Mouse (Mus musculus) midbrain, embryonic 16.5 days (tissue): ENCODE measurements around the gene Cit. TPM values are rescaled to one million over a fixed set of nuclear protein-coding genes. Genes with fewer than 3 reads are reported as not detected.
"Not testable (repeated sequence)": the region's sequence is repeated elsewhere in the genome, so short reads cannot be mapped to it uniquely, and the experiment has no call there.

Source experiments
- ATAC-seq: fragments of 200-750 bp; cut with Nextera tagmentation; 2 replicates; pipeline ENCODE4 v1.8.0; 2017; ENCODE audit warnings: moderate TSS enrichment
- H3K27ac ChIP-seq: fragments of 300-500 bp; sonication (generic); 2 replicates; pipeline ENCODE4 v1.5.1; 2014; ENCODE audit warnings: mild to moderate bottlenecking, low read length, mixed read lengths
- H3K27me3 ChIP-seq: fragments of 300-500 bp; sonication (generic); 2 replicates; pipeline ENCODE4 v1.6.1; 2014; ENCODE audit warnings: low read depth, low read length, mixed read lengths; ENCODE audit not compliant: control insufficient read depth, insufficient read depth
- H3K36me3 ChIP-seq: fragments of 300-500 bp; sonication (generic); 2 replicates; pipeline ENCODE4 v1.6.1; 2014; ENCODE audit warnings: mild to moderate bottlenecking, low read length, moderate library complexity, mixed read lengths; ENCODE audit not compliant: control insufficient read depth, insufficient read depth
- H3K4me1 ChIP-seq: fragments of 300-500 bp; sonication (generic); 2 replicates; pipeline ENCODE4 v1.6.1; 2014; ENCODE audit warnings: mild to moderate bottlenecking, low read length, mixed read lengths; ENCODE audit not compliant: control insufficient read depth, insufficient read depth
- H3K4me2 ChIP-seq: fragments of 300-500 bp; sonication (generic); 2 replicates; pipeline ENCODE4 v1.6.1; 2014; ENCODE audit warnings: mild to moderate bottlenecking, low read length, mixed read lengths
- H3K4me3 ChIP-seq: fragments of 300-500 bp; sonication (generic); 2 replicates; pipeline ENCODE4 v1.5.1; 2014; ENCODE audit warnings: low read depth, mild to moderate bottlenecking, low read length, moderate library complexity, mixed read lengths
- H3K9ac ChIP-seq: fragments of 300-500 bp; sonication (generic); 2 replicates; pipeline ENCODE4 v1.6.1; 2014; ENCODE audit warnings: low read depth, low read length, mixed read lengths
- H3K9me3 ChIP-seq: fragments of 300-500 bp; sonication (generic); replicated peaks from 2 replicates; pipeline ENCODE4 v1.6.1; 2014; ENCODE audit warnings: mild to moderate bottlenecking, low read length, mixed read lengths; ENCODE audit not compliant: control insufficient read depth, poor library complexity, severe bottlenecking
- WGBS: fragments of 180-500 bp; shearing (Covaris S2); extraction: QIAGEN DNeasy Blood & Tissue Kit; methylation state at CpG from one replicate; pipeline ENCODE4 v1.1.7; 2014; 5-methylcytosine and 5-hydroxymethylcytosine counted together
- polyA plus RNA-seq: library from polyadenylated mRNA; unstranded; fragments of >200 nt; fragmentation: Nextera tagmentation; extraction: Ambion mirVana; gene quantifications from 2 replicates; pipeline ENCODE4 v1.2.1, GENCODE M21; 2015

Gene Cit
- polyA plus RNA-seq: 28.3 and 30.7 TPM in 2 replicates

DNA sequence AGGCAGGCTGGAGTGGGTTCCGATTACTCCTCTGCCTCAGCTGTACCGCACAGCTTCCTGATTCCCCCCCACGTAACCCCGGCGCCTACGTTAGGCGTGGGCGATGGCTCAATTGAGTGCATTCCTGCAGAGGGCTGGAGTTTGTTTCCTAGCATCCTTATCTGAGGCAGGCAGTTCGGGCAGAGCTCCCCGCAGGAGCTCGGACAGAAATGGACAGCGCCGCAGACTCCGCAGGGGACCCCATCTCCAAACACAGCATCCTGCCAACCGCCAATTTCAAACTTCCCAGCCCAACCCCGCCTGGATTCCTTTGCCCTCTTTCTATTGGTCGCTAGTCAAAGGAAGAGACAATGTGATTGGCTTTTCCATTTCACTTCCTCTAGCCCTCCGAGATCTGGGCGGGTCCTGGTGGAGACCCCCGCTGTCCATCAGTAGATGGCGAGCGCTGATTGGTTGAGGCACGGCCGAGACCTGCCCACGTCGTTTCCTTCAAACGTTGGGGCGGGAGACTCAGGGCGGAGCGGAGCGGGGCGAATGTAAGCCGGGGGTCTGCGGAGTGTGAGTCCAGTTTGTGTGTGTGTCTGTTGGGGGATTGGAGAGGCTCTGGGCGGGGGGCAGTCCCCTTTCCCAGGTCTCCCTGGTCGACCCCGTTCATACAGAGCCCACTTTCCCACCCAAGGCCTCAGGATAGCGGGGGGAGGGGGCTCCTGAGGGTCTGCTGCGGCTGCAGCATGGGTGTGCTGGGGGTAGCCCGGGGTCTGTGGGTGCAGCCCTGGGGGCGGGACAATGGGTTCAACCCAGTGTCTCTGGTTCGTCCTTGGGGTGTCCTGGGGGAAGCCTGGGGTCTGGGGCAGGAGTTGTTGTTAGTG, at the start of gene Cit:
Gene Cit (plus strand): TSS at position 513 of the 869 bp plus-strand sequence.
- H3K9ac ChIP-seq: peak within 1 kb of the TSS; percentile 55
- H3K27ac ChIP-seq: no peak within 1 kb of the TSS
- peak; percentile 99 for ATAC-seq
- H3K27me3 ChIP-seq: no peaks in the 10 kb centered on the region
- peak within 1 kb of the TSS; percentile 82 for H3K4me2 ChIP-seq
- H3K9me3 ChIP-seq: no peaks in the 10 kb centered on the region
- no peaks in the 10 kb centered on the region for H3K36me3 ChIP-seq
- H3K4me1 ChIP-seq: peaks cover 8% of the 10 kb centered on the region
- peak within 1 kb of the TSS; percentile 45 for H3K4me3 ChIP-seq
- WGBS: under 1% methylated on average over 42 of the region's 42 CpGs

DNA sequence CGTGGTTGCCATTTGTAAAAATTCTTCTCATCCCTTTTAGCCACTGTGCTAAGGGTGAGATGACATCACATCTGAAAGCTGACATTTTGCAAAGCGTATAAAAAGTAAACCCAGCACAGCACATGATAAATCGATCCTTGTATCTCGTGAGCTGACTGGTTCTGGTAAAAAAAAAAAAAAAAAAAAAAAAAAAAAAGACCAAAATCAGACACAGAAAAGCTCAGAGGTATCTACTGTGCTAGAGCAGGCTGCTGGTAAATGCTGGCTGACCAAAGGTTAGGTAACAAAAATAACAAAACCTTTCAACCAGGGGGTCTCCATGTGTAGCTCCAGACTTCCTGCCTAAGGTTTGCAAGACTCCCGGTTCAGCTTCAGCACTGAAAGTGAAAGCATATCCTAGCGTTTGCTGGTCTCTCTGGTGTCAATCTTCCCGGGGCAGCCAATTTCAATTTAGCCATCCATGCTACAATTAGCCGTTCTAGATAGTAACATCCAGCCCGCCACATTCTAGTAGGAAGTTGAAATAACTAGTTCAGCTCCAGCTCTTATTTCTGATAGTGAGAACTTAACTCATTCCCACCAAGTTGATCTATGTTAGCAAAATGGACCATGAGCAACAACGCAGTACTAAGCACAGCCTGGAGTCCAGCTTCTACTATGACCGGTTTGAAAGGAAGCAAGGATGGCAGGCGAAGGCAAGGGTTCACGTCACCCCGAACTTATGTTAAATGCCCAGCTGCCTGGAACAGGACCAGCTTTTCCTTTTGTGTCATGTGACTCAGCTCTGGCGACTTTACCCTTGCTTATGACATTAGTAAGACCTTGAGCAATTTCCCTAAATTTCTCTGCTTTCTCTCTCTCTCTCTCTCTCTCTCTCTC, 45.8 kb upstream of the Cit start:
- ATAC-seq: no peak
- no peak overlapping the region for H3K4me2 ChIP-seq

DNA sequence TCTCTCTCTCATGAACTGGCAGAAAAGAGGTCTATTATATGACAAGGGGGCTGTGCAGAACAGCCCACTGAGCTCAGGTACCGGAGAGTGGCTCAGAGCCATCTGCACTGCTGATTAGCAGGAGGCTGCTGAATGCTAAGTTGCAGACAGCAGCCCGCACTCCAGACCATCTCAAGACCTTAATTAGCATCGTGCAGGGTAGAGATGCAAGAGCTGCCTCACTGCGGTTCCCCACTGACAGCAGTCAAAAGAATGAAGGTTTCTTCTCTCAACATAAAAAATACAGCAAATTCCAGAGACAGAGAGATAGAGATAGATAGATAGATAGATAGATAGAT, 45.2 kb upstream of the Cit start:
- no peaks in the 10 kb centered on the region for H3K27me3 ChIP-seq
- H3K4me3 ChIP-seq: no peak overlapping the region
- no peaks in the 10 kb centered on the region for H3K36me3 ChIP-seq
- no peak overlapping the region for H3K27ac ChIP-seq
- ATAC-seq: 0 out of 2 replicates have a peak, but pooled peaks have one; percentile 54
- H3K4me1 ChIP-seq: 0 out of 2 replicates have a peak, but pooled peaks cover 2% of the 10 kb centered on the region
- H3K4me2 ChIP-seq: 0 out of 2 replicates have a peak overlapping the region, but pooled peaks have one; percentile 15
- no peaks in the 10 kb centered on the region for H3K9me3 ChIP-seq
- no peak overlapping the region for H3K9ac ChIP-seq
- WGBS: 25% methylated on average over 4 of the region's 4 CpGs

More for the DNA sequence above, 45.8 kb upstream of the Cit start:
- 67% methylated on average over 15 of the region's 15 CpGs for WGBS
- Histone ChIP-seq H3K27ac (no peak overlapping the region), H3K9ac (no peak overlapping the region), H3K9me3 (no peaks in the 10 kb centered on the region), H3K4me3 (no peak overlapping the region), H3K27me3 (no peaks in the 10 kb centered on the region), H3K4me1 (0 out of 2 replicates have a peak, but pooled peaks cover 2% of the 10 kb centered on the region), H3K36me3 (no peaks in the 10 kb centered on the region)

DNA sequence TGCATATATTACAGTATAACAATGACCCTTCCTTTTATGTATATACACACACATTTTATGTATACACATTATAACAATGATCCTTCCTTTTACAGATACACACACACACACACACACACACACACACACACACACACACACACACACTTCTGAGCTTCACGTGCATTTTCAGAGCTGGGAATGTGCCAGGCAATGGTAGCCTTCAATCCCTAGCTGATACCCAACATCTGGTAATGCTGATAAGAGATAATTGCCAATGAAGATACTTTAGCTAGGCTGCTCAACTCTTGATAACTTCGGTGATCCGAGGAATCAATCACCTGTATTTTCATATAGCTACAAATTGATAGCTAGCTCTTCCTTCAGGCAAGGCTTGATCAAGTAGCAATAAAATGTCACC, 32.8 kb upstream of the Cit start:
- ATAC-seq: no peak
- H3K4me2 ChIP-seq: no peak overlapping the region
- H3K27me3 ChIP-seq: no peaks in the 10 kb centered on the region
- 89% methylated on average over 3 of the region's 3 CpGs for WGBS
- no peaks in the 10 kb centered on the region for H3K9me3 ChIP-seq
- no peak overlapping the region for H3K4me3 ChIP-seq
- H3K9ac ChIP-seq: no peak overlapping the region
- no peaks in the 10 kb centered on the region for H3K36me3 ChIP-seq
- H3K4me1 ChIP-seq: no peaks in the 10 kb centered on the region
- H3K27ac ChIP-seq: no peak overlapping the region

DNA sequence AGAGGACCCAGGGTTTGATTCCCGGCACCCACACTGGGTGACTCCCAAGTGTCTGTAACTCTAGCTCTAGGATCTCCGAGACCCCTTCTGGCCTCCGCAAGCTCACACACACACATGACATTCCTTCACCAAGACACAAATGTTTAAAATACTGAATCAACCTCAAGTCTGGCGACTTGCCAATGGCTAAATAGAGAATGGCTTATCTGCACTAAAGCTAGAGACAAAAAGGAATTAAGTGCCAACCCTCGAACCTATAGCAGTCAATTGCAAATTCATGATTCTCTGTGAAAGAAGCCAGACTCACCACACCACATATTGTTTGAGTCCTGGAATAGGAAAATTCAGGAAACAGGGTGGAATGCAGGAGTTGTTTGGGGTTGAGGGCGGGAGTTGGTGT, 28.1 kb upstream of the Cit start:
- H3K9me3 ChIP-seq: no peaks in the 10 kb centered on the region
- ATAC-seq: no peak

DNA sequence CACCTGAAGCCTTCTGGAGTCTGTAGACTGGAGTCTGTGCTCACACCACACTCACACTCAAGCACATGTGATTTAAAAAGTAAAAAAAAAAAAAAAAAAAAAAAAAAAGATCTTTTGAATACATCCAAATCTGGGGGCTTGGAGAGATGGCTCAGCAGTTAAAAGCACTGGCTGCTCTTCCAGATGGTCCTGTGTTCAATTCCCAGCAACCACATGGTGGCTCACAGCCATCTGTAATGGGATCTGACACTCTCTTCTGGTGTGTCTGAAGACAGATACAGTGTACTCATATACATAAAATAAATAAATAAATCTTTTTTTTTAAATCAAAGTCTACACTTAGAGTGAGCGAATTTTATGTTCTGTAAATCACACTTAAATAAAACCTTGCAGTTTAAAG, 27.4 kb upstream of the Cit start:
- H3K4me2 ChIP-seq, H3K9ac ChIP-seq, H3K36me3 ChIP-seq, ATAC-seq, H3K4me1 ChIP-seq, H3K9me3 ChIP-seq, H3K27me3 ChIP-seq, H3K4me3 ChIP-seq, H3K27ac ChIP-seq: not testable (repeated sequence)
- WGBS: 92% methylated on average over 1 of the region's 1 CpGs

More for the DNA sequence above, 28.1 kb upstream of the Cit start:
- no peaks in the 10 kb centered on the region for H3K36me3 ChIP-seq
- H3K27me3 ChIP-seq: no peaks in the 10 kb centered on the region
- no peak overlapping the region for H3K27ac ChIP-seq
- H3K4me1 ChIP-seq: no peaks in the 10 kb centered on the region
- no peak overlapping the region for H3K9ac ChIP-seq
- 75% methylated on average over 6 of the region's 6 CpGs for WGBS
- H3K4me2 ChIP-seq: no peak overlapping the region
- no peak overlapping the region for H3K4me3 ChIP-seq

DNA sequence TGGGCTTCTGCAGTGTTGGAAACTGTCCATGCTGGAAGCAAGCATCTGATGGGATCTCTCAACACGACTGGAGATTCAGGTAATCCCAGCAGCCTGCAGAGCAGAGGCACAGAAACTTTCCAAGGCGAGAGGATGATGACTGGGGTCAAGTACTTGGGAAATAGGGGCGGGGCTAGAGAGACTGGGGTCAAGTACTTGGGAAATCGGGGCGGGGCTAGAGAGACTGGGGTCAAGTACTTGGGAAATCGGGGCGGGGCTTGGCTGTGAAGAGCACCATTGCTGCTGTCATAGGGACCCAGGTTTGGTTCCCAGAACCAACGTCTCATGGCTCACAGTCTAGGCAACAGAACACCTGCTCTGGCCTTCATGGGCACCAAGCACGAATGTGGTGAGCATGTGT, 25.1 kb upstream of the Cit start:
- WGBS: 87% methylated on average over 9 of the region's 9 CpGs
- Histone ChIP-seq H3K4me1 (no peaks in the 10 kb centered on the region), H3K4me3 (no peak overlapping the region), H3K36me3 (no peaks in the 10 kb centered on the region), H3K9me3 (no peaks in the 10 kb centered on the region), H3K9ac (no peak overlapping the region), H3K4me2 (no peak overlapping the region), H3K27me3 (no peaks in the 10 kb centered on the region), H3K27ac (no peak overlapping the region)
- no peak for ATAC-seq

DNA sequence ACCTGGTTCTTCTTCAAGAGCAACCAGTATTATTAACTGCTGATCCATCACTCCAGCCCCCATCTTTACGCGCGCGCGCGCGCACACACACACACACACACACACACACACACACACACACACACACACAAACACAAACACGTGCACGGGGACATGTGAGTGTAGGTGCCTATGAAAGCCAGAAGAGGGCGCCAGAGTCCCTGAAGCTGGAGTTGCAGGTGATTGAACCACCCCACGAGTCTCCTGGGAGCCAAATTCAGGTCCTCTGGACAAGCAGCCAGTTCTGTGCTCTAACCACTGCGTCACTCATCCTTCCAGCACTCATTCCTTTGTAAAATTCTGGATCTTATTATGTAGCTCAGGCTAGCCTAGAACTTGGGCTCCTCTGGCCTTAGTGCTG, 23.9 kb upstream of the Cit start:
- no peaks in the 10 kb centered on the region for H3K27me3 ChIP-seq
- 91% methylated on average over 12 of the region's 12 CpGs for WGBS
- H3K36me3 ChIP-seq: no peaks in the 10 kb centered on the region
- no peak overlapping the region for H3K27ac ChIP-seq
- H3K4me1 ChIP-seq: no peaks in the 10 kb centered on the region
- H3K9ac ChIP-seq: no peak overlapping the region
- H3K4me2 ChIP-seq: no peak overlapping the region
- no peak for ATAC-seq
- no peak overlapping the region for H3K4me3 ChIP-seq
- no peaks in the 10 kb centered on the region for H3K9me3 ChIP-seq

DNA sequence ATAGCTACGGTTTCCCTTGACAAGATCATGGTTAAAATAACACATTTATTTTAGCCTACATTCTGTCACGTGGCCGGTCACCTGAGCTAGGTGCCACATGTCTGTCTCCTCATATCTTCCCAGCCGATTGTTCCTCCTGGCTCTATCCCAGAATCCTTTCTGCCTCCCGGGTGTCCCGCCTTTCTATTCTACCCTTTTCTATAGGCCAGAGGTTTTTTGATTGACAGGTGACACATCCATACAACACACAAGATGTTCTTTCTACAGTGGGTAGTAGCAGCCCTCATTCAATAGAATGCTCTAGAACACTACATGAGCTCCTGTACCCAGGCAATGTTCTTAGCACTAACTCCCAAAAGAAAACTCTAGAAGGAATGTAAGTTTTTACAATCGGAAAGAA, 23.2 kb upstream of the Cit start:
- no peak overlapping the region for H3K4me2 ChIP-seq
- 90% methylated on average over 7 of the region's 7 CpGs for WGBS
- no peaks in the 10 kb centered on the region for H3K9me3 ChIP-seq
- no peak overlapping the region for H3K9ac ChIP-seq
- no peak for ATAC-seq
- H3K27ac ChIP-seq: no peak overlapping the region
- no peaks in the 10 kb centered on the region for H3K36me3 ChIP-seq
- no peak overlapping the region for H3K4me3 ChIP-seq
- H3K4me1 ChIP-seq: no peaks in the 10 kb centered on the region
- no peaks in the 10 kb centered on the region for H3K27me3 ChIP-seq
